Mouse (Mus musculus) ES-E14 (cell line): Measurements from ENCODE around the gene Slc38a4. TPM values are rescaled to one million over a fixed set of nuclear protein-coding genes. Genes with fewer than 3 reads are reported as not detected.

Source experiments
- DNase-seq: peaks from one replicate; pipeline ENCODE4 v3.0.0-alpha.2; 2013; ENCODE audit warnings: low read depth, low spot score
- H3K27ac ChIP-seq: 2 replicates; pipeline ENCODE4 v1.5.1; 2012; ENCODE audit warnings: low read depth, mild to moderate bottlenecking, low read length, moderate library complexity, mixed read lengths; ENCODE audit not compliant: poor library complexity, insufficient read depth, severe bottlenecking
- H3K36me3 ChIP-seq: 2 replicates; pipeline ENCODE4 v1.6.1; 2012; ENCODE audit warnings: mild to moderate bottlenecking, low read length, moderate library complexity, mixed read lengths; ENCODE audit not compliant: control insufficient read depth, poor library complexity, insufficient read depth, severe bottlenecking
- H3K4me1 ChIP-seq, 2 experiments: fragments of 150-350 bp in 1 of 2; sonication (generic) in 1 of 2; 2 replicates each; pipeline ENCODE4 v1.6.1; 2012; ENCODE audit warnings: low read length in 2 of 2, mild to moderate bottlenecking in 1 of 2, mixed read lengths in 1 of 2; ENCODE audit not compliant: control insufficient read depth in 2 of 2, insufficient read depth in 2 of 2, poor library complexity in 1 of 2
- H3K4me3 ChIP-seq, 2 experiments: fragments of 150-350 bp in 1 of 2; sonication (generic) in 1 of 2; 2 replicates each; pipeline ENCODE4 v1.5.1; 2012; ENCODE audit warnings: low read length in 2 of 2, low read depth in 1 of 2, mild to moderate bottlenecking in 1 of 2, mixed read lengths in 1 of 2; ENCODE audit not compliant: insufficient read depth in 1 of 2, poor library complexity in 1 of 2, severe bottlenecking in 1 of 2
- H3K9ac ChIP-seq: 2 replicates; pipeline ENCODE4 v1.6.1; 2012; ENCODE audit warnings: low read depth, mild to moderate bottlenecking, low read length, mixed read lengths; ENCODE audit not compliant: poor library complexity, insufficient read depth, severe bottlenecking
- H3K9me3 ChIP-seq: fragments of 150-350 bp; sonication (generic); 2 replicates; pipeline ENCODE4 v1.6.1; 2012; ENCODE audit warnings: low read depth, mild to moderate bottlenecking, low read length; ENCODE audit not compliant: control insufficient read depth, insufficient read depth
- CHD2 ChIP-seq: IDR thresholded peaks from 2 replicates; pipeline ENCODE4 v1.6.1; 2014; ENCODE audit warnings: mild to moderate bottlenecking, low read depth, low read length, inconsistent platforms
- HCFC1 ChIP-seq: IDR thresholded peaks from 2 replicates; pipeline ENCODE4 v1.6.1; 2012; ENCODE audit warnings: low read length, inconsistent platforms, borderline replicate concordance; ENCODE audit not compliant: insufficient read depth
- MAFK ChIP-seq: IDR thresholded peaks from 2 replicates; pipeline ENCODE4 v1.6.1; 2014; ENCODE audit warnings: mild to moderate bottlenecking, low read depth, low read length, inconsistent platforms; ENCODE audit not compliant: insufficient read depth
- ZC3H11A ChIP-seq: IDR thresholded peaks from 2 replicates; pipeline ENCODE4 v1.6.1; 2012; ENCODE audit warnings: low read depth, mild to moderate bottlenecking, inconsistent platforms, low read length, borderline replicate concordance
- ZNF384 ChIP-seq: IDR thresholded peaks from 2 replicates; pipeline ENCODE4 v1.6.1; 2012; ENCODE audit warnings: low read depth, low read length, inconsistent platforms
- in situ Hi-C, 2 experiments: fragments of 600-800 bp; cut with MboI; formaldehyde crosslinking; loops; one replicate each; pipeline ENCODE4 v1.15.1; 2025; ENCODE audit warnings: low sequenced_read_pairs in 2 of 2, inconsistent platforms in 1 of 2; ENCODE audit not compliant: unreplicated experiment in 2 of 2
- total RNA-seq: library from RNA; depleted of rRNA; stranded (reverse); fragments of 300-350 nt; gene quantifications from 2 replicates; pipeline ENCODE4 v1.2.3, GENCODE M21; 2012

The Slc38a4 gene
- total RNA-seq, 1 experiment = 324 TPM

DNA sequence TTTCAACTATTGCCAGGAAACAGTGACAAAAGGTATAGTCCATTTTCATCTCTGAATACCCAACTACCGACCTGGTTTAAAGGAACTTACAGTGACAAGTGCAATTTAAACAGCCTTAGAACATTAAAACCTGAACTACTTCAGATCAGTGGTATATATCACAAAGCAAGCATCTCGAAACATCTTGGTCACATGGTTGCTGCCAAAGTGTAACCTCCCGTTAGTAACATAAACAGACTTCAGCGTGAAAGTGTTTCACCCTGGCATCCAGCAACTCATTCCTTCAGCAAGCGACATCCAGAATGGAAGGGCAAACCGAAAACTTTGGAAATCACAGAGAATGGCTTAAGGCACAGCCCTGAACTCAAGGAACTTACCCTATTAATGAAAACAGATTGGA, 29.1 kb downstream of the Slc38a4 start:
- Histone ChIP-seq H3K27ac (no peak overlapping the region), H3K4me3 (no peak overlapping the region), H3K9ac (no peak overlapping the region), H3K4me1 (peaks cover 15 to 24% of the 10 kb centered on the region in 2 experiments), H3K36me3 (no peaks in the 10 kb centered on the region), H3K9me3 (no peaks in the 10 kb centered on the region)
- in situ Hi-C loops = no loop called here
- TF ChIP-seq ZNF384 (no peak), HCFC1 (no peak), MAFK (no peak), ZC3H11A (no peak), CHD2 (no peak)
- DNase-seq = no peak

DNA sequence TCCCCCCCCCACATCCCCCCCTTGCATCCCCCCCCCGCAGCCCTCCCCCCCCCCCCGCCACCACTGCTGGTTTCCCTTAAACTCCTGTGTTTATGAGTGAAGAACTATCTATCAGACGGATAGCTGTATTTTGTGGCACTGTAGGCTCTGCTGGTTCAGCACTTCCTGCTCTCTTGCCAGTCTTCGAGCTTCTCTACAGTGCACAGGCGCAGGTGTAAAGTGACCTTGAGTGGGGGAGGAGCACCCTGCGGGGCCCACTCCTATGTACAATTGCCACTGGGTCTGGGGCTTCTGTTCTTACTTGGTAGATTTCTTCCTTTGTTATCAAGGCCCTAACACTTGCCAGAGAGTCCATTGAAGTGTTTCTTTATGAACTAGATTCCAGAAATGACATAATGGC, 33.0 kb downstream of the Slc38a4 start:
- no peak overlapping the region for H3K9ac ChIP-seq
- in situ Hi-C loops = no loop called here
- 0 out of 2 replicates have a peak, but pooled peaks have one; percentile 62 for TF ChIP-seq MAFK
- TF ChIP-seq CHD2 = no peak

DNA sequence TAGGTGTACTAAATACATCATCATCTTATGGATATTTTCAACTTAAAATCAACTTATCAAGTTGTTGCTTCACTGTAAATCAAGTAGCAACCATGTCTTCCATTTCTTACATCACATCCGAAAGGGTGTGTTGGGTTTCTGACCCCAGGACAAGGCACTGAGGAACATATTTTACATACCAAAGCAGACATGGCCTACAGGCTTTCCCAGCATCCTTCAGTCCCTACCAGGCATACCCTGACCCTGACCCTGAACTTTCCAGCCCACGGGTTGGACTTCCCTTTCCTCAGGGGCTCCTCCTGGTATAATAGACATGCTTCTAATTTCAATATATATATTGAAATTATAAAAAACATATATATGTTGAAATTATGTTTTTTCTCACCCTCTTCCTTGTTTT, 33.5 kb downstream of the Slc38a4 start:
- in situ Hi-C loops = no loop called here
- TF ChIP-seq HCFC1 (no peak), ZNF384 (no peak), MAFK (no peak), CHD2 (no peak), ZC3H11A (no peak)
- H3K27ac ChIP-seq = peak overlapping the region; percentile 5; the same call in 1 of the 2 replicates
- DNase-seq = no peak
- no peak overlapping the region for H3K9ac ChIP-seq
- peaks cover 7% of the 10 kb centered on the region for H3K36me3 ChIP-seq
- no peaks in the 10 kb centered on the region for H3K9me3 ChIP-seq
- peaks cover 2 to 9% of the 10 kb centered on the region in 2 experiments; a peak in 2 of 4 replicates for H3K4me1 ChIP-seq
- 0 out of 4 replicates have a peak overlapping the region, but pooled peaks of 1 of the 2 experiments have one; percentile 0 for H3K4me3 ChIP-seq

More for the DNA sequence above, 33.0 kb downstream of the Slc38a4 start:
- Histone ChIP-seq H3K36me3 (peaks cover 7% of the 10 kb centered on the region), H3K27ac (peak overlapping the region; percentile 37; the same call in 1 of the 2 replicates), H3K4me1 (peaks cover 4 to 14% of the 10 kb centered on the region in 2 experiments), H3K4me3 (no peak overlapping the region), H3K9me3 (no peaks in the 10 kb centered on the region)
- DNase-seq = no peak

DNA sequence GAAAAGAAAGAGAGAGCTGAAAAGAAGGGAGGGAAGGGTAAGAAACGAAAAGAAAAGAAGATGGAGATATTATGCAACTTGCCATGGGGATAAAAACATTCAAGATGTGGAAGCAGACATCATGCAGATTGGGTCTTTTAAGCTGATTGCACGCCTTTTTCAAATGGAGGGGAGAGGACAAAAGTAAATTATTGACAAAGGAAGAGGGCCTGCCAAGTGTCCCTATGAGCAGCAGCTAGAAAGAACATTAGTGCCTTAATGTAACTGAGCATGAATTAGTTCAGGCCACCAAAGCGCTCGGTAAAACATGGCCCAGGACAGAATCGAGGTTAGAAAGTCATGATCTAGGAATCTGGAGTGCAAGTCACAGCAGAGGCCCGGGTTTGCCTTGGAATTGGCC, 35.5 kb downstream of the Slc38a4 start:
- peaks cover 21% of the 10 kb centered on the region for H3K36me3 ChIP-seq
- no peak overlapping the region for H3K4me3 ChIP-seq
- H3K9me3 ChIP-seq = no peaks in the 10 kb centered on the region
- in situ Hi-C loops = no loop called here
- H3K27ac ChIP-seq = no peak overlapping the region
- H3K9ac ChIP-seq = no peak overlapping the region
- peaks cover 2 to 7% of the 10 kb centered on the region in 2 experiments; a peak in 2 of 4 replicates for H3K4me1 ChIP-seq
- TF ChIP-seq HCFC1 (no peak), CHD2 (no peak), ZC3H11A (no peak)
- DNase-seq = no peak

DNA sequence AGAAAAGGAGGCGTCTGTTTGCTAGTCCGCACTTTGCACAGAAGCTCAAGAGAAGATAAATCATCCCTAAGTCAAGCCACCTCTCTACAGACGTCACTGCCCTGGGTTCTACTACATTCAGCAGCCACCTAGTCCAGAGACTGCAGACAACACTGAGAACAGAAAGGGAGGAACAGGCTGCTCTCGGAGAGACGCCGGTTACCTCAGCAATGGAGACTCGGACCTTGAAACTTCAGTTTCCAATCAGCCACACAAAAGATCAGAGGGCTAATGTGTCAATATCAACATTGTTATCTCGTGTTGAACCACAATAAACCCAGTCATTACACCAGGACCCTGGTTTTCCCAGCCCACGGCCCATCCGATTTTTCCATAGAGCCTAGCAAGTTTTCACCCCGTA, 36.4 kb downstream of the Slc38a4 start:
- peaks cover 2 to 7% of the 10 kb centered on the region in 2 experiments; a peak in 2 of 4 replicates for H3K4me1 ChIP-seq

More for the DNA sequence above, 36.4 kb downstream of the Slc38a4 start:
- Histone ChIP-seq H3K9ac (no peak overlapping the region), H3K27ac (no peak overlapping the region), H3K9me3 (no peaks in the 10 kb centered on the region), H3K36me3 (peaks cover 23% of the 10 kb centered on the region), H3K4me3 (no peak overlapping the region)
- DNase-seq = no peak
- in situ Hi-C loops = no loop called here
- no peak for TF ChIP-seq HCFC1
- TF ChIP-seq ZC3H11A = no peak
- no peak for TF ChIP-seq ZNF384
- TF ChIP-seq MAFK = no peak
